Mouse (Mus musculus): ENCODE data around the gene Kcnj5. TPM values are rescaled to one million over a fixed set of nuclear protein-coding genes. Genes with fewer than 3 reads are reported as not detected.

The Kcnj5 gene
- polyA plus RNA-seq, 1 experiment from 2014 or later: 19.8 TPM

DNA sequence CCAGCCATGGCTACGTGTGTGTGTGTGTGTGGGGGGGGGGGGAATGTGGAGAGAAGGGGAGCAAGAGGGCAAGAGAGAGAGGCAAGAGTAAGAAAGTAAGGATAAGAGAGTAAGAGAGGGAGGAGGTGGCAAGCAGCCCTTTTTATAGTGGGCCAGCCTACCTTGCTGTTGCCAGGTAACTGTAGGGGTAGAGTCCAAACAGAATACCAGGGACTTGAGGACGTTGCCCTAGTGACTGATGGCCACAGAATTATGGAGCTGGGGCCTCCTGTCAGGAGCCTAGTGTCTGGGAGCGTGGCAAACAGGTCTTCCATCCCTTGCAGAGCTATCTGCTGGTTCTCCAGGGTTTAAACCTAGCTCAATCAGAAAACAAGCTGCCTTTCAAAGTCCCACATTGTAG, 64.4 kb downstream of the Kcnj5 start:
- no peak overlapping the region for H3K27ac ChIP-seq (ENCODE audit: low read depth, low read length)
- 52% methylated on average over 3 of the region's 3 CpGs for WGBS (ENCODE audit: insufficient replicate concordance)
- H3K4me1 ChIP-seq (ENCODE audit: control insufficient read depth, insufficient read depth, low read length): no peaks in the 10 kb centered on the region; the same call in 1 of the 2 replicates
- ATAC-seq (replicated peaks; ENCODE audit: insufficient number of reproducible peaks, low FRiP score, low TSS enrichment): no peak
- no peak overlapping the region for H3K4me2 ChIP-seq
- H3K9me3 ChIP-seq (replicated peaks; ENCODE audit: control insufficient read depth, low read length): no peaks in the 10 kb centered on the region
- H3K9ac ChIP-seq (ENCODE audit: low read depth, low read length): no peak overlapping the region
- H3K4me3 ChIP-seq (ENCODE audit: low read depth, low read length): no peak overlapping the region
- H3K27me3 ChIP-seq (ENCODE audit: control insufficient read depth, insufficient read depth, low read length): no peaks in the 10 kb centered on the region
- no peaks in the 10 kb centered on the region for H3K36me3 ChIP-seq (ENCODE audit: control insufficient read depth, insufficient read depth, low read length)

DNA sequence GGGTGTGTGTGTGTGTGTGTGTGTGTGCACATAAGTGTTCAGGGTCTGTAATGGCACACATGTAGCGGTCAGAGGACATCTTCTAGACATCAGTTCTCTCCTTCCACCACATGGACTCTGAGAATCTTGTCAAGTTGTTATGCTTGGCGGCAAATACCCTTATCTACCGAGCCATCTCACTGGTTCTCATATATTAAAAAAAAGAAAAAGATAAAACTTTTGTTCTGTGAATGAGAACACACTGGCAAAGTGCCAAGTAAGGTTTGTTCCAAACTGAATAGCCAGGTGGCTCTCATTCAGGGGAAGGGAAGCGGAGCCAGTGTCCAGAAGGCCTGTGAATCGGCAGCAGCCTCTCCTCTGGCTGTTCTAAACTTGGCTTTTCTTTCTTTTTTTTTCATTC, 66.1 kb downstream of the Kcnj5 start:
- H3K36me3 ChIP-seq (ENCODE audit: control insufficient read depth, insufficient read depth, low read length): no peaks in the 10 kb centered on the region
- H3K27ac ChIP-seq (ENCODE audit: low read depth, low read length): no peak overlapping the region
- 0 out of 2 replicates have a peak, but pooled peaks cover 3% of the 10 kb centered on the region for H3K9me3 ChIP-seq (replicated peaks; ENCODE audit: control insufficient read depth, low read length)
- H3K9ac ChIP-seq (ENCODE audit: low read depth, low read length): no peak overlapping the region
- 91% methylated on average over 5 of the region's 5 CpGs for WGBS (ENCODE audit: insufficient replicate concordance)
- H3K27me3 ChIP-seq (ENCODE audit: control insufficient read depth, insufficient read depth, low read length): no peaks in the 10 kb centered on the region
- H3K4me1 ChIP-seq (ENCODE audit: control insufficient read depth, insufficient read depth, low read length): no peaks in the 10 kb centered on the region; the same call in 1 of the 2 replicates
- ATAC-seq (replicated peaks; ENCODE audit: insufficient number of reproducible peaks, low FRiP score, low TSS enrichment): no peak
- no peak overlapping the region for H3K4me2 ChIP-seq
- no peak overlapping the region for H3K4me3 ChIP-seq (ENCODE audit: low read depth, low read length)

DNA sequence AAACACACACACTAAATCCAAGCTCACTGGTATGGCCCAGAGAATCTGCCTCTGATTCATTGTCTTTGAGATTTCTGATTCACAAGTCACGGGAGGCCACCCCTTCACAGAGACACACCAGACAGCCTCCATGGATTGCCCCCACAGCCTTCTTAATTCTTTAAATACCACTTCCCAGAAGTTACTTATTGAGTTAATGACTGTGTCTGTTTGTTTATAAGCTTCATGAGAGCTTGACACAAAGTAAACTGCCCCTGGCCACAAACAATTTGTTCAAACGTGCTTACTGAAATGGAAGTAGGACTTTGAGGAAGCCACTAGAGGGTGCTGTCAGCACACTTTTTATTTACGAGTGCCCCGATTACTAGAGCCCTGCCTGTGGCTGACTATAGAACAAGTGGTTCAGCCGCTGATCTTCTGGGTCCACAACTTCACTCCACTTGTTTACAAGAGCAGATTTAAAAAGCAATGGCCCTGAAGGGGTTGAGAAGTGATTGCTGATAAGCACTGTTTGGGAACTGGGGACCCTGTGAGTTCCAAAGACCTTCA, 72.2 kb downstream of the Kcnj5 start:
- H3K4me3 ChIP-seq (ENCODE audit: low read depth, low read length): no peak overlapping the region
- H3K27ac ChIP-seq (ENCODE audit: low read depth, low read length): no peak overlapping the region
- no peaks in the 10 kb centered on the region for H3K27me3 ChIP-seq (ENCODE audit: control insufficient read depth, insufficient read depth, low read length)
- H3K4me2 ChIP-seq: no peak overlapping the region
- no peaks in the 10 kb centered on the region for H3K4me1 ChIP-seq (ENCODE audit: control insufficient read depth, insufficient read depth, low read length)
- no peak for ATAC-seq (replicated peaks; ENCODE audit: insufficient number of reproducible peaks, low FRiP score, low TSS enrichment)
- 15% methylated on average over 5 of the region's 5 CpGs for WGBS (ENCODE audit: insufficient replicate concordance)
- H3K9me3 ChIP-seq (replicated peaks; ENCODE audit: control insufficient read depth, low read length): 0 out of 2 replicates have a peak, but pooled peaks cover 3% of the 10 kb centered on the region
- no peak overlapping the region for H3K9ac ChIP-seq (ENCODE audit: low read depth, low read length)
- H3K36me3 ChIP-seq (ENCODE audit: control insufficient read depth, insufficient read depth, low read length): no peaks in the 10 kb centered on the region

Other genes starting within 250 kb of the Kcnj5 start
- gene Arhgap32, start 228.2 kb downstream of the Kcnj5 start, polyA plus RNA-seq (2014; fragmentation: Nextera tagmentation; extraction: Ambion mirVana): 3.5 and 3.7 TPM in 2 replicates
- 0.09 TPM in 1 of 2 replicates, not detected in the other for gene Kcnj1, start 28.1 kb upstream of the Kcnj5 start, polyA plus RNA-seq (2014; fragmentation: Nextera tagmentation; extraction: Ambion mirVana)
- gene Fli1, start 198.5 kb upstream of the Kcnj5 start, polyA plus RNA-seq (2014; fragmentation: Nextera tagmentation; extraction: Ambion mirVana): 17.1 and 18.7 TPM in 2 replicates